Mouse (Mus musculus): Measurements from ENCODE around the gene Grk6.

DNA sequence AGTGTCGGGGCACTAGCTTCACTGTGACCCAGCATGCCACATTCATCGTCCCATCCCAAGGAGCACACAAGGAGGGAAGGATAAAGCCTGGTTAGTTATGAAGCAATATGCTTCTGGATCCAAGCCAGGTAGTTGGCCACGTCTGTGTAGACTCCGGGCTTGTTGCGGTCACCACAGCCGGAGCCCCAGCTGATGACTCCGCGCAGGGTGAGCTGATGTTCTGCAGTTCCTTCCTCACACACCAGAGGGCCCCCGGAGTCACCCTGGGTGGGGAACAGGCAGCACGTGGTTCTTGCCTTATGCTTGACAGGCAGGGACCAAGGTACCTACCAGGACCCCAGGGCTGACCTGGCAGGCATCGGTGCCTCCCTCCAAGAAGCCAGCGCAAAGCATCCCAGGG lies 26.9 kb upstream of the Grk6 start:
- TF ChIP-seq CTCF (IDR thresholded peaks at IDR 0.05; ENCODE audit: borderline replicate concordance, insufficient read depth, low read depth, low read length) (peak; percentile 91), POLR2A (IDR thresholded peaks at IDR 0.05; ENCODE audit: borderline replicate concordance, insufficient read depth, low read length) (no peak)

Measured in cerebellum, adult 2 months (tissue).